Mouse (Mus musculus) ovary, adult 10 weeks (tissue): Measurements from ENCODE around the gene Maff. TPM values are rescaled to one million over a fixed set of nuclear protein-coding genes. Genes with fewer than 3 reads are reported as not detected.

ENCODE experiments used
- polyA plus RNA-seq: library from polyadenylated mRNA; stranded (reverse); fragments of 350-450 nt; fragmentation: Illumina TruSeq; extraction: RNeasy Lipid Tissue Mini Kit (QIAGEN cat#74804); gene quantifications from one replicate; pipeline ENCODE4 v1.2.3, GENCODE M21; 2014

Gene Maff
- polyA plus RNA-seq: 1.3 TPM

GRCm38 (mm10) chr15:79346051-79346793 is at the start of gene Maff:
Maff (plus strand) TSS chr15:79346621.

GRCm38 (mm10) chr15:79328058-79328938 is 18.1 kb upstream of the Maff start, which contains the start of gene Pla2g6:
Pla2g6 (minus strand) TSS chr15:79328390.

GRCm38 (mm10) chr15:79402836-79403762 is 56.7 kb downstream of the Maff start, which contains the start of gene Tmem184b:
Tmem184b (minus strand) TSS chr15:79403569.

Other genes with a start within 250 kb of the Maff start
- 6.9 TPM for gene Micall1, start 237.7 kb upstream of the Maff start, polyA plus RNA-seq
- gene Polr2f, start 205.6 kb upstream of the Maff start, polyA plus RNA-seq: not detected
- gene 1700088E04Rik, start 205.4 kb upstream of the Maff start, polyA plus RNA-seq: 1.6 TPM
- not detected for gene Sox10, start 181.4 kb upstream of the Maff start, polyA plus RNA-seq
- gene Pick1, start 117.4 kb upstream of the Maff start, polyA plus RNA-seq: 4.3 TPM
- 1.4 TPM for gene Gm49486, start 117.2 kb upstream of the Maff start, polyA plus RNA-seq
- not detected for gene Slc16a8, start 91.9 kb upstream of the Maff start, polyA plus RNA-seq
- not detected for gene Baiap2l2, start 61.1 kb upstream of the Maff start, polyA plus RNA-seq
- gene Pla2g6, start 18.2 kb upstream of the Maff start, polyA plus RNA-seq: 0.26 TPM
- gene Tmem184b, start 56.9 kb downstream of the Maff start, polyA plus RNA-seq: 8.1 TPM
- 13.7 TPM for gene Csnk1e, start 108.9 kb downstream of the Maff start, polyA plus RNA-seq
- not detected for gene Kcnj4, start 158.6 kb downstream of the Maff start, polyA plus RNA-seq
- 14.0 TPM for gene Kdelr3, start 169.8 kb downstream of the Maff start, polyA plus RNA-seq
- gene Ddx17, start 200.1 kb downstream of the Maff start, polyA plus RNA-seq: 237 TPM